Mouse (Mus musculus) lung, postnatal 0 days (tissue): ENCODE measurements at regions not wholly inside any gene's neighbourhood (a gene's known extent, or its start where the extent isn't known, plus 50 kb on each side); places are given as distances from the start of the nearest gene placed in this dataset.

Experiments used
- CTCF ChIP-seq: IDR thresholded peaks from 2 replicates; pipeline ENCODE4 v1.5.1; 2016; ENCODE audit warnings: antibody characterized with exemption, mild to moderate bottlenecking
- EP300 ChIP-seq: IDR thresholded peaks from 2 replicates; pipeline ENCODE4 v1.6.1; 2016; ENCODE audit warnings: antibody characterized with exemption, mild to moderate bottlenecking, control low read depth

DNA sequence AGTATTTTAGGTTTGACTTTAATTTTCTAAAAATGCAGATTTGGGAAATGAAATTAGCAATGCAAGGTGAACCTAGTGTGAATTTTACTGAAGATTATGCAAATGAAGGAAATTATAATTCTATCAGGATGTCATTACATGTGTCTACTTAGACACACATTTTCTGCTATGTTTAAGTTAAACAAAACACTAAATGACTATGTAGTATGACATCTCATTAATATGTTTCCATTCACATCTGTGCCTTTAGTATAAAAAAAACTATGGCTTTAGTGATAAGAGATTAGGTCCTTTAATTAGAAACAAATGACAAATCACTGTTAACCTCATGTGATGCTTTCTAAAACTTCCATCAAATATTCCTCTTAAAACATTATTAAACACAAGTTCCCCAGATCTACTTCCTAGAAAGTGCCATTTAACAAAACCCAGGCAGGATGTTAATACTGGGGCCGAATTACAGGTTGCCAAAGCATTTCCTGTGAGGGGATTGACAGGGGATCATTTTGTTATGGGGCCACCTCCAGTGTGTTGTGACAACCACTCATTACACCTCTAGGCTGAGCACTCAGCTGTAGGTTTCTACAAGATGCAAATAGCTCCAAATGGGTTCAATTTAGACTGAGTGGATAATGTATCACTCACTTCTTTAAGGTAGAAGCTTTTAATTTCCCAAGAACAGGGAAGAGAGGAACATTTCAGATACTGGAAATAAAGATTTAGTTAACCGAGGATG lies 1629.7 kb upstream of the Acvr2a start:
- no peak for TF ChIP-seq CTCF
- no peak for TF ChIP-seq EP300
